Mouse (Mus musculus) hindbrain, embryonic 12.5 days (tissue): ENCODE data around the gene Ercc4. TPM values are rescaled to one million over a fixed set of nuclear protein-coding genes. Genes with fewer than 3 reads are reported as not detected.
A peak's percentile ranks its signal among the peaks of the same experiment; 100 is the strongest.
"Not testable (repeated sequence)": the region's sequence is repeated elsewhere in the genome, so short reads cannot be mapped to it uniquely, and the experiment has no call there.

Experiments used
- ATAC-seq: fragments of 200-750 bp; cut with Nextera tagmentation; 2 replicates; pipeline ENCODE4 v1.8.0; 2017; ENCODE audit warnings: moderate TSS enrichment; ENCODE audit not compliant: low FRiP score
- H3K27ac ChIP-seq: fragments of 300-500 bp; sonication (generic); 2 replicates; pipeline ENCODE4 v1.5.1; 2016; ENCODE audit warnings: mild to moderate bottlenecking
- H3K27me3 ChIP-seq: fragments of 300-500 bp; sonication (generic); 2 replicates; pipeline ENCODE4 v1.6.1; 2016; ENCODE audit warnings: mild to moderate bottlenecking
- H3K36me3 ChIP-seq: fragments of 300-500 bp; sonication (generic); 2 replicates; pipeline ENCODE4 v1.6.1; 2016; ENCODE audit warnings: mild to moderate bottlenecking
- H3K4me1 ChIP-seq: fragments of 300-500 bp; sonication (generic); 2 replicates; pipeline ENCODE4 v1.6.1; 2016
- H3K4me2 ChIP-seq: fragments of 300-500 bp; sonication (generic); replicated peaks from 2 replicates; pipeline ENCODE4 v1.6.1; 2016; ENCODE audit warnings: mild to moderate bottlenecking
- H3K4me3 ChIP-seq: fragments of 300-500 bp; sonication (generic); 2 replicates; pipeline ENCODE4 v1.5.1; 2016; ENCODE audit warnings: mild to moderate bottlenecking
- H3K9ac ChIP-seq: fragments of 300-500 bp; sonication (generic); 2 replicates; pipeline ENCODE4 v1.6.1; 2016; ENCODE audit warnings: mild to moderate bottlenecking, moderate library complexity
- H3K9me3 ChIP-seq: fragments of 300-500 bp; sonication (generic); replicated peaks from 2 replicates; pipeline ENCODE4 v1.6.1; 2016; ENCODE audit warnings: mild to moderate bottlenecking
- WGBS: fragments of 180-500 bp; shearing (Covaris S2); methylation state at CpG from one replicate; pipeline ENCODE4 v1.1.7; 2016; 5-methylcytosine and 5-hydroxymethylcytosine counted together
- polyA plus RNA-seq: library from polyadenylated mRNA; unstranded; fragments of >200 nt; fragmentation: Nextera tagmentation; extraction: Ambion mirVana; gene quantifications from 2 replicates; pipeline ENCODE4 v1.2.1, GENCODE M21; 2016

Ercc4 gene
- 17.3 and 18.1 TPM in 2 replicates for polyA plus RNA-seq

- Histone ChIP-seq H3K9me3 (no peaks in the 10 kb centered on the region), H3K36me3 (peaks cover 18% of the 10 kb centered on the region), H3K4me1 (peaks cover 7% of the 10 kb centered on the region), H3K9ac (peak within 1 kb of the TSS; percentile 89), H3K27me3 (no peaks in the 10 kb centered on the region), H3K27ac (peak within 1 kb of the TSS; percentile 90), H3K4me2 (peak within 1 kb of the TSS; percentile 70), H3K4me3 (peak within 1 kb of the TSS; percentile 75)
- 2% methylated on average over 53 of the region's 53 CpGs for WGBS
- peak; percentile 99 for ATAC-seq
Measured at GRCm38 (mm10) chr16:13109156-13109989, at the start of gene Ercc4. Gene Ercc4, plus strand, starts transcription at chr16:13109684.

- Histone ChIP-seq H3K9me3 (no peaks in the 10 kb centered on the region), H3K27ac (no peak overlapping the region), H3K4me2 (peak overlapping the region; percentile 15; the same call in 1 of the 2 replicates), H3K27me3 (no peaks in the 10 kb centered on the region), H3K4me3 (no peak overlapping the region), H3K4me1 (no peaks in the 10 kb centered on the region), H3K36me3 (no peaks in the 10 kb centered on the region), H3K9ac (no peak overlapping the region)
- WGBS = 37% methylated on average over 8 of the region's 10 CpGs
- ATAC-seq = no peak
Measured at GRCm38 (mm10) chr16:13061113-13061512, 48.4 kb upstream of the Ercc4 start.

GRCm38 (mm10) chr16:13074176-13074575 lies 35.3 kb upstream of the Ercc4 start:
- H3K36me3 ChIP-seq = no peaks in the 10 kb centered on the region
- H3K4me2 ChIP-seq = no peak overlapping the region
- no peak overlapping the region for H3K27ac ChIP-seq
- H3K27me3 ChIP-seq = no peaks in the 10 kb centered on the region
- no peak overlapping the region for H3K9ac ChIP-seq
- no peaks in the 10 kb centered on the region for H3K9me3 ChIP-seq
- WGBS = 83% methylated on average over 4 of the region's 4 CpGs
- no peak overlapping the region for H3K4me3 ChIP-seq
- no peak for ATAC-seq
- no peaks in the 10 kb centered on the region for H3K4me1 ChIP-seq

- 72% methylated on average over 6 of the region's 6 CpGs for WGBS
- H3K4me1 ChIP-seq = no peaks in the 10 kb centered on the region
- no peak overlapping the region for H3K27ac ChIP-seq
- no peak overlapping the region for H3K4me2 ChIP-seq
- no peak overlapping the region for H3K9ac ChIP-seq
- H3K9me3 ChIP-seq = no peaks in the 10 kb centered on the region
- no peak overlapping the region for H3K4me3 ChIP-seq
- ATAC-seq = no peak
- no peaks in the 10 kb centered on the region for H3K27me3 ChIP-seq
- H3K36me3 ChIP-seq = no peaks in the 10 kb centered on the region
Measured at GRCm38 (mm10) chr16:13080161-13080560, 29.3 kb upstream of the Ercc4 start.

GRCm38 (mm10) chr16:13083155-13083798 lies 26.2 kb upstream of the Ercc4 start:
- ATAC-seq = no peak
- no peak overlapping the region for H3K27ac ChIP-seq
- no peaks in the 10 kb centered on the region for H3K4me1 ChIP-seq
- H3K4me3 ChIP-seq = no peak overlapping the region
- no peaks in the 10 kb centered on the region for H3K9me3 ChIP-seq
- H3K9ac ChIP-seq = no peak overlapping the region
- WGBS = 73% methylated on average over 6 of the region's 6 CpGs
- H3K27me3 ChIP-seq = no peaks in the 10 kb centered on the region
- no peaks in the 10 kb centered on the region for H3K36me3 ChIP-seq
- H3K4me2 ChIP-seq = no peak overlapping the region

GRCm38 (mm10) chr16:13108356-13108755 lies 1.1 kb upstream of the Ercc4 start:
- no peak for ATAC-seq
- WGBS = 94% methylated on average over 12 of the region's 12 CpGs
- peaks cover 7% of the 10 kb centered on the region for H3K4me1 ChIP-seq
- H3K4me2 ChIP-seq = no peak overlapping the region
- H3K9ac ChIP-seq = no peak overlapping the region
- H3K27ac ChIP-seq = no peak overlapping the region
- H3K36me3 ChIP-seq = peaks cover 10% of the 10 kb centered on the region
- H3K9me3 ChIP-seq = no peaks in the 10 kb centered on the region
- H3K4me3 ChIP-seq = no peak overlapping the region
- no peaks in the 10 kb centered on the region for H3K27me3 ChIP-seq

GRCm38 (mm10) chr16:13109990-13110595 lies 609 bp downstream of the Ercc4 start:
- Histone ChIP-seq H3K9ac (peak overlapping the region; percentile 89), H3K9me3 (no peaks in the 10 kb centered on the region), H3K27ac (peak overlapping the region; percentile 90), H3K27me3 (no peaks in the 10 kb centered on the region), H3K36me3 (peaks cover 24% of the 10 kb centered on the region), H3K4me3 (peak overlapping the region; percentile 75), H3K4me2 (peak overlapping the region; percentile 70), H3K4me1 (peaks cover 7% of the 10 kb centered on the region)
- peak; percentile 85 for ATAC-seq
- under 1% methylated on average over 32 of the region's 32 CpGs for WGBS

GRCm38 (mm10) chr16:13114821-13115220 lies 5.3 kb downstream of the Ercc4 start:
- Histone ChIP-seq H3K9me3 (no peaks in the 10 kb centered on the region), H3K36me3 (peaks cover 24% of the 10 kb centered on the region), H3K27ac (no peak overlapping the region), H3K27me3 (no peaks in the 10 kb centered on the region), H3K4me3 (no peak overlapping the region), H3K4me2 (no peak overlapping the region), H3K4me1 (peaks cover 7% of the 10 kb centered on the region), H3K9ac (no peak overlapping the region)
- WGBS = 96% methylated on average over 2 of the region's 2 CpGs
- ATAC-seq = no peak

- H3K9me3 ChIP-seq, H3K4me3 ChIP-seq, ATAC-seq, H3K4me2 ChIP-seq, H3K27ac ChIP-seq, H3K9ac ChIP-seq, H3K4me1 ChIP-seq, H3K27me3 ChIP-seq: not testable (repeated sequence)
- H3K36me3 ChIP-seq = peaks cover 24% of the 10 kb centered on the region
- 90% methylated on average over 3 of the region's 3 CpGs for WGBS
Measured at GRCm38 (mm10) chr16:13115466-13115865, 6.0 kb downstream of the Ercc4 start.

- Histone ChIP-seq H3K4me1 (no peaks in the 10 kb centered on the region), H3K9ac (no peak overlapping the region), H3K27me3 (no peaks in the 10 kb centered on the region), H3K4me3 (no peak overlapping the region), H3K9me3 (no peaks in the 10 kb centered on the region), H3K4me2 (no peak overlapping the region), H3K36me3 (peaks cover 31% of the 10 kb centered on the region), H3K27ac (no peak overlapping the region)
- WGBS = 73% methylated on average over 9 of the region's 9 CpGs
- ATAC-seq = peak; percentile 79
Measured at GRCm38 (mm10) chr16:13117299-13117966, 7.9 kb downstream of the Ercc4 start.

- no peak overlapping the region for H3K27ac ChIP-seq
- no peak overlapping the region for H3K4me2 ChIP-seq
- no peaks in the 10 kb centered on the region for H3K9me3 ChIP-seq
- peaks cover 31% of the 10 kb centered on the region for H3K36me3 ChIP-seq
- no peaks in the 10 kb centered on the region for H3K4me1 ChIP-seq
- WGBS = 96% methylated on average over 7 of the region's 7 CpGs
- H3K27me3 ChIP-seq = no peaks in the 10 kb centered on the region
- no peak overlapping the region for H3K4me3 ChIP-seq
- no peak for ATAC-seq
- no peak overlapping the region for H3K9ac ChIP-seq
Measured at GRCm38 (mm10) chr16:13117967-13118430, 8.5 kb downstream of the Ercc4 start.

- H3K27ac ChIP-seq = no peak overlapping the region
- no peak overlapping the region for H3K4me2 ChIP-seq
- H3K36me3 ChIP-seq = peaks cover 31% of the 10 kb centered on the region
- H3K4me3 ChIP-seq = no peak overlapping the region
- no peaks in the 10 kb centered on the region for H3K27me3 ChIP-seq
- H3K9me3 ChIP-seq = no peaks in the 10 kb centered on the region
- no peak overlapping the region for H3K9ac ChIP-seq
- ATAC-seq = no peak
- WGBS = 85% methylated on average over 2 of the region's 2 CpGs
- H3K4me1 ChIP-seq = no peaks in the 10 kb centered on the region
Measured at GRCm38 (mm10) chr16:13118754-13119294, 9.3 kb downstream of the Ercc4 start.
